Mouse (Mus musculus): Measurements from ENCODE around the gene 4930404H24Rik.
A peak's percentile ranks its signal among the peaks of the same experiment; 100 is the strongest.
"Not testable (repeated sequence)": the region's sequence is repeated elsewhere in the genome, so short reads cannot be mapped to it uniquely, and the experiment has no call there.

4930404H24Rik gene

DNA sequence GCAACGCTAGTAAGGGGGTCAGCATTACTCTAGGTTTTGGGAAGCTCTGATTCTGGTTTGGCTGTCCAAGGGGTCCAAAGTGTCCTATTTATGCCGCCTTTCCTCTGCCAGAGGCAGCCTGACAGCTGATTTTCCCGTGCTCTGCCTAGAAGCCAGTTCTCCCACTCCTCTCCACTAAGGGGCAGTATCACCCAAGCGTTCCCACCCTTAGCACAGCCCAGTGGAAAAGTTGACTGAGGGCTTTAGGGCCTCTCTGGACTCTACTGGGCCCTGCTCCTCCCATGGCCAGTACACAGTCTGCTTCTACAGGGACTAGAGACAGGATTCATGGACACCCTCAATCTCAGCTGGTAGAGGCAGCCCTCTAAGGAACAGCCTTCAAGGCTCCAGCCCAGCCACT is 14.0 kb upstream of the 4930404H24Rik start:
- DNase-seq (ENCODE audit: low read depth, low spot score), result peak; percentile 66

DNA sequence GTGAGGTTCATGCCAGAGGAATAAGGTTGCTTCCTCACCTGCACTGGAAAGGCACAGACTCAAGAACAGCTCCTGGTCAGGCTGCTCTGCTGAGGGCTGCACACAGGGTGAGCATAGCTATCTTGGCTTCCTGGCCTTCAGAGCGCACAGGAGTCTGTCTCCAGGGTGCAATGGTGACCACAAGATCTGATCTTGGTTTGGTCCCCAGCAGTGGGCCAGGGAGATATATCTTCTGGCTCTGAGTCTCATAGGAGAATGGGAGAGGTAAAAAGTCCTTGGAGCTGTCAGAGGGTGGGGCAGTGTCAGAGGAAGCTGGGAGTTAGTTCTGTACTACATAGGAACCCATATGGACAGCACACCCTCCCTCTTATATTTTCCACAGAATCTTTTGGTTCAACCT is 13.1 kb upstream of the 4930404H24Rik start:
- DNase-seq (ENCODE audit: low read depth, low spot score), result no peak

DNA sequence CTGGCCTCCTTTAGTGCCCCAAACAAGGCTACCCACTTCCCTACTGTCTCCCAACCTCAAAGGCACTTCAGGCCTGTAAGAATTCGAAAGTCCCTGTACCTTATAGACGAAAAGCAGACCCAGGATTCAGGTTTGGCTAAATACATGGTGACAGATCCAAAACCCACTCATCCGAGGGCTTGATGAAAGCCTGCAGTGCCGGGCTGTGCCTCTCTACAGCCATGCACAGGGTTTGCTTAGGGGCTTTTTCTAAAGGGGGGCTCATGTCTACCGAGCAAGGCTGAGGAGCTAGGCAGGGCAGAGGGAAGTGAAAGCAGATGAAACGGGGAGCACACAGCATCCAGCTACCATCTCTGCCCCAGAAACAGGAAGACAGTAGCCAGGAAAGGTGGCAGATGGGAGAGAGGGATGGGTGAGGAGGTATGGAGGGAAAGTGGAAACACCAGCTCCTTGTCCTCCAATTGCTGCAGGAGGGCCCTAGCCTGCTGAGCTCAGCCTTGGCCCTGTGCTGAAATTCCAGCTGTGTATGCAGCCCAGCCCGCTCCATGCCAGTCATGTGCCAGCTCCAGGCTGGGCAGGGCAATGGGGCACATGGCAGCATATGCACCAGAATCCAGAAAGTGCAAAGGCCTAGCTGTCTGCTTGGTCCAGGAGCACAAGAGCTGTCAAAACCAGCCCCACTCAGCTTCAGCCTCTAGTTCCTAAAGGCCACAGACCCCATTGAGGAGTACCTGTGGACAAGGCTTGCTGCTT is 11.3 kb upstream of the 4930404H24Rik start:
- DNase-seq (ENCODE audit: low read depth, low spot score), result no peak

DNA sequence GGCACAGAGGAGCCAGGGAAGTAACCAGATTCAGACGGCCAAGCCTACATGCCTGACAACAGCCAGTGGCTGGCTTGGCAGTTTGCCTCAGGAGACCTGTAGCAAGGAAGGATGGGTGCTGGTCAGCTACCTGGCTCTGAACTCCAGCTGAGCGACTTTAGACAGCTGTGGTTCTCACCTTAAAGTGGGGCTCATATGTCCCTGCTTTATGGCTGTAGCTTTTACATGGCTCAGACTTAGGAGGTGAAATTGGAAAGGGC is 10.8 kb upstream of the 4930404H24Rik start:
- DNase-seq (ENCODE audit: low read depth, low spot score), result no peak

DNA sequence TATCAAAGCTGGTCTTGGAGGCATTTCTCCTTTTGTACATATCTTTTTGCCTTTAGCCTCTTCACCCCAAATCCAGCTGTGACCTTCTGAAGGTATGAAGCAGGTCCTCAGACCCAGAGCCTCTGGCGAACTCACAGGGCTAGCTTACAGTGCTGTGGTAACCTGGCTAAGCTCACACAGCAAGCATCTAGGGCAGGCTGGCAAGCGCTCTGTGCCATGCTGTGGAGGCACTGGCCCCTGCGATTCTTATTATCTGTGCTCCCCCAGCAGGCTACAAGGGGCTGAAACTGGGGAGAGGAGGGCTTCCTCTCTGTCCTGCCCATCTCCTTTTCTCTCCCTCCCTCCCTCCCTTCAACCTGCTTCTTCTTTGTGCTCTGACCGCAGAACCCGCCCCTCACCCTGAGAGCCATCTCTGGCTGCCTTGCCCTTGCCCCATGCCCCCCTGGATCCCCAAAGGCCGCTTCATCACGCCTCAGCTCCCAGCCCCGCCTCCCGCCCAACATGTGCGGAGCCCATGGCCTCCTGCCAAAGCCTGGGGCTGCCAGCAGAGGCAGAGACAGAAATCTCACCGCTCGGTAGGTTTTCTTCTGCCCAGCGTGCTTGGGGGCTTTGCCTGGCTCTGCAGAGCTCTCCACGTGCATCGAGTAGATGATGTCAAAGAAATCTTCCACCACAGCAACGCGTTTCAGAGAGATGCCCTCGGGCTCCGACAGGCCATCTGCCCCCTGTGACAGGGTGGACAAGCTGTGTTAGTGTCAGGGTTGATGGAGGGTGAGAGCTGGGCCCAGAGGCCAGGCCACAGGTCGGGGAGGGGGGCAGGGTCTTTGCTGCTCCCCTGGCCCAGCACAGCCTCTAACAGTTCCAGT is 9.2 kb upstream of the 4930404H24Rik start:
- DNase-seq (ENCODE audit: low read depth, low spot score), result no peak

DNA sequence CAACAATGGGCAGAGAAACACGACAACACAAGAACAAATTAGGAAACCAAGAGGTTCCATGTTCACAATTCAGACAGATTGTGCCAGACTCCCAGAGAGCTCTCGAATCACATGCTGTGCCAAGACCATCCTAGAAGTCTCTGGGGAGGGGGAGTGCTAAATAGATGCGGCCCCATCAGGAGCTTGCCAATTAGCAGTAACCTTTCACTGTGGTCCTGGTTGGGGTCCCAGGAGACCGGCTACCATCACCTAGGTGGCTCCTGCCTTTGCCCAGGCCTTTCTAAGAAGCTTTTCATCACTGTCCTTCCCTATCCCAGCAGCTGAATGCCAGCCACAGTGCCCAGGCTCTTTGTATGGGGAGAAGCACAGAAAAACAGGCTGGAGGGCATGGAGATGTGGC is 8.5 kb upstream of the 4930404H24Rik start:
- DNase-seq (ENCODE audit: low read depth, low spot score), result no peak

DNA sequence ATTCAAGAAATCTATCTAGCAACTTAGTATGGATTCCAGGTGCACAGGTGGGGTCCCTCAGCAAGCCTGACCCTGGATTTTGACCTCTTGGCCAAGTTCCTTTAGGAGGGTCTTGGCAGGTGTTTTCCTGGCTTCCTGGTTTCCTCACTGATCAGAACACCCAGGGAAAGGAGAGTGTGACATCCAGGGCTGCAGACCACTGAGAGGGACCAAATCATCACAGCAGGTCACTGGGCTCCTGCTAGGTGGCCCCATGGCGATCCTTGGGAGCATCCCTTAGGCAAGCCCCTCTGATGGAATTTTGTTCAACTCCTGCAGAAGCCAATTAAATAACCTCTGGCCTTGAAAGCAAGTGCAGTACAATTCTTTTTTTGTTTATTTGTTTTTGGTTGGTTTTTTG is 2.5 kb upstream of the 4930404H24Rik start:
- no peak for DNase-seq (ENCODE audit: low read depth, low spot score)

DNA sequence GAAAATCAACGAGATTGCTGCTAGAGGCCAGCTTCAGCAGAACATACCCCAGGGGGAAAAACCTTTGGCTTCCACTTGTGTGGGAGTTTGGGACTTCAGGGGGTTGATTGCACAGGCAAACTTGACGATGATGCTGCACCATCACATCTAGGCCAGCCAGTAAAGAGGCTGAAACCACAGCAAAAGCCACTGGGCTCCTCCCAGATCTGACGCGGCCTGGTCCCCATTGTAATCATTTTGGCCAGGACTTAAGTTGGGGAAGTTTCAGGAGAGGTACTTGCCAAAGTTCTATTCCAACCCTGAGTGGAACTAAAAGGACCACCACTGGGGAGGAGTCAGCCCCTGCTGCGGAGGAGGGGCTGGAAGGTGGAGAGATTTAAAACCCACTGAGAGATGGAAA is 1.6 kb upstream of the 4930404H24Rik start:
- DNase-seq (ENCODE audit: low read depth, low spot score), result no peak

DNA sequence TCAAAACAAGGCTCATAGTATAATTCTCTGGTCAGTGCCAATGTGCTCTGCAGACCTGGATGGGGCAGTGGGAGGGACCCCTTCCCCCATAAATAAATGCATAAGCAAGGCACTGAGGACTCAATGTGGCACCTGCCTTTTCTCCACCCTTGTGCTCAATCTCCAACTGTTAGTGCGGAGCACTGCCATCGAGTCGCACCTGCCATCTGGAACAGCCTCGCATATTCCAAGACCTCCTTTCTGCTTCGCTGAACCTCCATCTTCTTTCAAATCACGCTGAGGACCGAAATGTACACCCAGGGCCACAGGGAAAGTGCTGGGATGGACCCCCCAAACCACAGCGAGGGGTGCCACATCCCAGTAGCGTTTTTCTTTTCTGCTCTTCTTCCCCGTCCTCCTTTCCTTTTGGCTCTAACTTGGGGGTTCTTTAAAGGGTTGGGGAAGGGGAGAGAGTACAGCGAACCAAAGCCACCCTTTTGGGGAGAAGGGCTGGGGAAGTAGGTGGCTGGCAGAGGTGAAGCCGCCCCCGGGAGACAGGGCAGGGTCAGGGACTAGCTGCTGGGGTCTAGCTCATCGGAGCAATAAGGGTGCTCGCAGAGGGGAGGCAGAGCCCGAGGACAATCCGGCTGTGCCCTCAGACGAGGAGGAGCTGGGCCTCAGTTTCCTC is 945 bp upstream of the 4930404H24Rik start:
- DNase-seq (ENCODE audit: low read depth, low spot score), result no peak

DNA sequence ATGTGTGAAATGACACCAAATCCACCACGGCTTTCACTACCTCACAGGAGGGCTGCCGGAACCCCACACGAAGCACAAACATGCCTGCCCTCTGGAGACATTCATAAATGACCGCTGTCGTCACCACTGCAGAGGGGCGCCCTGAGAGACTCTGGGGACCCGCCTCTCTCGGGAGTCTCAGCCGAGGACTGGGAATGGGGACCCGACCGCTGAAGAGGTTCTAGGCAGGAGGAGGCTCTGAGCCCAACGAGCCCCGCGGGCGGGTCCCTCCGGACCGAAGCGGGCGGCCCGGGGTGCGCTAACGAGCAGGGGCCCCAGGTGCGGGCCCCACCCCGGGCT is 442 bp upstream of the 4930404H24Rik start:
- DNase-seq (ENCODE audit: low read depth, low spot score), result no peak

DNA sequence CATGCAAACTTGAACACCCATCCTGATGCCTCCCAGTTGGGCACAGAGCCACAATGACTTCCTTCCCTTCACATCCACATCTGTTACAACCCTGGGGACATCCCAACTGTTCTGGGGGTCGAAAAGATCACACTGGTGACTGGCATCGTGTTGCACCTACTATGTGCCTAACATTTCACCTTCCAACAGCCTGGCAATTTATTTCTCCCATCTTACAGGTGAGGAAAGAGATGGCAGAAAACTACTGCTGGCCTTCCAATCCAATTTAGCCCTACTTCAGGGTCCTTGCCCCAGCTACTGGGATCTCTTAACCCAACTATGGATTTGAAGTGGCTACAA is 772 bp downstream of the 4930404H24Rik start:
- DNase-seq (ENCODE audit: low read depth, low spot score), result no peak

DNA sequence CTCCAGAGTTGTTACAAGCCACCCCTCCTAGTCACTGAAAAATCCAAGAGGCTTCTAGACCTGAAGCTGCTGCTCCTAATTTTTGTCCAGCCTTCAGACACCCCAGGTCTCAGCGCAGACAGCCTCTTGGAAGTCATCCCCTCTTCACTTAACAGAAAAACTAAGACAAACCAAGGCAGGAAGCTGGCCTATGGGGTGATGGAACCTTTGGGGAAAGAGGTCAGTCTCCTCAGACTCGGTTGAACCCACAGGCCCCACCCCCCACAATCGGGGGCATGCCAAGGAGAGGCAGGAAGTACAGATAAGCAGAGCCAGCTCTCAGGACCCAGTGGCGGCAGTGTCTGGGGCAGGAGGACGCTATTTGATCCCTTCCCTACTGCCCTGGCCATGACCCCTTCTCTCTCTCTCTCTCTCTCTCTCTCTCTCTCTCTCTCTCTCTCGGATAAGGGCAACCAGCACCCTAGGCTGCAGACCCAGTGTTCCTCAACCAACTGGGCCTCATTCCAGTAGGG is 1.2 kb downstream of the 4930404H24Rik start:
- no peak for DNase-seq (ENCODE audit: low read depth, low spot score)

DNA sequence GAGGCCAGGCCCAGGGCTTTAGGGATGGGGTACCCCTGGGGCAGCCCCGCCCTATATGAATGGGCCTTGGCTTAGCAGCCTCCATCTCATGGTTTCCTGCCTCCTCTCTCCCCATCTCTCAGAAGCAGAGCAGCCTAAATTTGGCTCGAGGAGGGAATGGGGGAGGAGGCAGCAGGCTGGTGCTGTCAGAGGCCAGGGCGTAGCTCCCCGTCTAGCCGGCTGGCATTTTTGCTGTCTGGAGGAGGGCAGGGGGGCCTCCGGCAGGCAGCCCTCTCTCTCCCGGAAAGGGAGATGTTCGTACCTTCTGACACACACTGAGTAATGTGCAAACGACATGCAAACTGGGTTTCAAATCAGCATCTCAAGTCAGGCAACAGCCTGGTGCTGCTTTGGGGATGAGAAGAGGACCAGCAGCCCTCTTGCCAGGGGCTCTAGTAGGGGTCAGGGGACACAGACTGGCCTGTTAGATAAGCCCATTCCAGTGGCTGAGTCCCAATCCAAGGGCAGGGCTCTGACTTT is 1.8 kb downstream of the 4930404H24Rik start:
- no peak for DNase-seq (ENCODE audit: low read depth, low spot score)

DNA sequence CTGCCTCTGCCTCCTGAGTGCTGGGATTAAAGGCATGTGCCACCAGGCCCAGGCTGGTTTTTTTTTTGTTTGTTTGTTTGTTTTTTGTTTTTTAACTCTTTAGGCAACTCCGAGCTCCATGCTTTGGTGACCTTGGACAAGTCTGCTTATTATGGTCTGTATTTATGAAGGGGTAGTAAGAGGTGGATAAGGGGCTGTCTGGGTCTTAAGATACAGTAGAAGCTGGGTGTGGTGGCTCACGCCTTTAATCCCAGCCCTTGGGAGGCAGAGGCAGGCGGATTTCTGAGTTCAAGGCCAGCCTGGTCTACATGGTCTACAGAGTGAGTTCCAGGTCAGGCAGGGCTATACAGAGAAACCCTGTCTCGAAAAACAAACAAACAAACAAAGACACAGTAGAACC is 2.8 kb downstream of the 4930404H24Rik start:
- DNase-seq (ENCODE audit: low read depth, low spot score), result not testable (repeated sequence)

DNA sequence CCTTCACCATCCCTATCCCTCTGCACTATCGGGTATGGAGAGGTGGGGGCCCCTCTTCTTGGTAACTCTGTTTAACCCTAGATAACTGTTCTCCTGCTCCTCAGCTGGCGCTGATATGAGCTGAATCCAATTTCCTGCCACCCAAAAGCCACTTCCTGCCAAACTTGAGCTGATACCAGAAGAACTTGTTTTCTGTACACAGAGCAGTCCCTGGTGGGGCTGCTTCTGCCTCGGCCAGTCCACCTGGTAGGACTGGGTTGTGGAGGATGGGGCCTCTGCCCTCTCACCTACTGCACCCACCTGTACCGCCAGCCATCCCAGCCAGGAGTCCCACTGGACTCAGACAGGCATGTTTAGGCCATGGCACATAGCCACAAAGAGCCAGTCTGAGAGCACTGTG is 3.2 kb downstream of the 4930404H24Rik start:
- DNase-seq (ENCODE audit: low read depth, low spot score), result no peak

DNA sequence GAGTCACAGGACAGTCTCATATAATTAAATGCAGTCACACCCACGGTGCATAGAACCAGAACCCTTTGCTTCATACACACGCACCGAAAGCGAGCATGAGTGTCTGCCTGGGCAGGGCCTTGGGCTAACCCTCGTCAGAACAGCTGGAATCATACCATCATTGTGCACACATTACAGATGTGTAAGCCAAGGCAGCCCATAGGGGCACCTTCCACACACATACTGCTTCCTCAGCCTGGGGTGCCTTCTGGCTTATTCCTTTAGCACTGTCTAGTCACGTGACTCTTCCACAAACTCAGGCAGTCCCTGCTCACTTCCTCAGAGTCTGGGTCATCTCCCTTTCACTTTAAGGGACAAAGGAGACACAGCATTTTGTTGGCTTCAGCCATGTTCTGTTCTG is 3.7 kb downstream of the 4930404H24Rik start:
- DNase-seq (ENCODE audit: low read depth, low spot score), result no peak

DNA sequence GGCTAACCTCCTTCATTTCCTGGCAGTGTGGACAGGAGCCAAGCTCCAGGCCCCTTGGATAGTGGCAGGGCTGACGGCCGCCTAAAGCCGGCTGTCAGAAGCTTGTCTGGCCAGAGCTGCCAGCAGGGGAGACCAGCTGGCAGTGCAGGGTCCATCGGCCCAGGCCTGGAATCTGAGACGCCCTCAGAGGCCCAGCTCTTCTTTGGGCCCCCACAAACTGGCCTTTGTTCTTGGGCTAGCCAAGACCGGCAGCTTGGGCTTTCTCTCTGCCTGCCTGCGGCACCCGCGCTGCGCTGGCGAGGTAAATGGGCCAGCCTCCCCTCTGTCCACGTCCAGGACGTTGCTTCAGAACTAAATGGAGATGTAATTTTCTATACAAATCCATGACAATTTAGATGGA is 4.3 kb downstream of the 4930404H24Rik start:
- no peak for DNase-seq (ENCODE audit: low read depth, low spot score)

DNA sequence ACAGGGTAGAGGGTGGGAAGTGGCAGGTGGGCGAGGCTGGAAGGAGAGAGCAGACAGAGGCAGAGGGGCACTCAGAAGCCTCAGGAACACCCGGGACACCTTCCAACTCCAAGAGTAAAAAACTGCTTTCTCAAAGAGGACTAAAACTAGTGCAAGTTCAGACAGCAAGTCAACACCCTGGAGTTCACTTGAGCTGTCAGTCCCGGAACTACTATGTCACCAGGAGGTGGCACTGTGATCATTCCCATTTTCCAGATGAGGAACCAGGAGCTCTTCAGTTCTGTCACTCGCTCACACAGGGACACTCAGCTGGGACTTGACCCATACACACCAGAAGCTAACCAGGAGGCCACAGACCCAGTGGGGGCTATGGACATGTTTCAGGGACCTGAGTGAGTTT is 6.6 kb downstream of the 4930404H24Rik start:
- no peak for DNase-seq (ENCODE audit: low read depth, low spot score)

DNA sequence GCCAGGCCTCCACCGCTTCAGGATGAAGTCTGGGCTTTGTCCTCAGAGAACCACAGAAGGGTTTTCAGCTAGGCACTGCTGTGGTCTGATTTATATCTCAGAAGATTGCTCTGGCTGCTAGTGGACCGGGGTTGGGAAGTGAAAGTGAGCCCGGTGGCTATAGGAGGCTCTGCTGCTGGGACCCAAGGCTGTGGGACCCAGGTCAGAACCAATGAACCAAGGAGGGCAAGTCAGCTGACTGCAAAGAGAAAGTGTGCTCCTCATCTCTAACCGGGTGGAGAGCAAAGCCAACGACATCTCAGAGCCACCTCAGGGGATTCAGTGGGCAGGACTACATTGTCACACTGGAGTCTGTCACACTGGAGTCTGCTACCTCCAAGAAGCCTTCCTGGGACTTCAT is 13.8 kb downstream of the 4930404H24Rik start:
- DNase-seq (ENCODE audit: low read depth, low spot score), result no peak

DNA sequence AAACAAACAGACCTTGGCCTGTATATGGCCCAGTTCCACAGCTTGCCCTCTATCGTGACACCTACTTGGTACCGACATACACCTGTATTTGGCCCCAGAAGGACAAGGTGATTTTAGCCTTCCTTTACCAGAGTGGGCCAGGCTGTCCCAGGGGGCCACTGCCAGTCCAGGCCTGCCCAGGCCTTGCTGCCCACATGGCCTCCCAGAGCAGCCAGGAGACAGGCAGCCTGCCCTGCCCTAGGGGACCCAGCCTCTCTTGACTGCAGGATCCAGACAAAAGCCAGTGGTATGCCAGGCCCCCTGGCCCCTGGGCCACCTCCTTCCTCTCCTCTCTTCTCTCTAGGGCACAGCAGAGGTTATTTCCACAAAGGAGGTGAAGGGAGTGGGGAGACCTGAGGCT is 15.4 kb downstream of the 4930404H24Rik start:
- DNase-seq (ENCODE audit: low read depth, low spot score), result no peak

DNA sequence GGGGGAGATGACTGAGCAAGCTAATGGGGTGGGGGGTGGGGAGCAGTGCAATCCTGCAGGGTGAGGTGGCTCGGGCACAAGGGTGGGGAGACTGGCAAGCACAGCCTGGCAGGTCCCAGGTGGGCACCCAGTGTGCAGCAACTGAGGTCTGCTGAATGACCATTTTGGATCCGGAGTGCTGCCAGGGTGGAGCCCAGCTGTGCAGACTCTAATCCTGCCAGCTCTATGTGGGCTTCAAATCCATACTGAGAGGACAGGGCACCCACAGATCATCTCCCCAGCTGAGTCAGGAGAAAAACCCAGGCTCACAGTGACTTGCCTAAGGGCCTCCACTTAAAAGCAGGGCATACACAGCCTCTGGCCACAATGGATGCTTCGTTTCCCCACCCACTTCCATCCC is 15.8 kb downstream of the 4930404H24Rik start:
- no peak for DNase-seq (ENCODE audit: low read depth, low spot score)

DNA sequence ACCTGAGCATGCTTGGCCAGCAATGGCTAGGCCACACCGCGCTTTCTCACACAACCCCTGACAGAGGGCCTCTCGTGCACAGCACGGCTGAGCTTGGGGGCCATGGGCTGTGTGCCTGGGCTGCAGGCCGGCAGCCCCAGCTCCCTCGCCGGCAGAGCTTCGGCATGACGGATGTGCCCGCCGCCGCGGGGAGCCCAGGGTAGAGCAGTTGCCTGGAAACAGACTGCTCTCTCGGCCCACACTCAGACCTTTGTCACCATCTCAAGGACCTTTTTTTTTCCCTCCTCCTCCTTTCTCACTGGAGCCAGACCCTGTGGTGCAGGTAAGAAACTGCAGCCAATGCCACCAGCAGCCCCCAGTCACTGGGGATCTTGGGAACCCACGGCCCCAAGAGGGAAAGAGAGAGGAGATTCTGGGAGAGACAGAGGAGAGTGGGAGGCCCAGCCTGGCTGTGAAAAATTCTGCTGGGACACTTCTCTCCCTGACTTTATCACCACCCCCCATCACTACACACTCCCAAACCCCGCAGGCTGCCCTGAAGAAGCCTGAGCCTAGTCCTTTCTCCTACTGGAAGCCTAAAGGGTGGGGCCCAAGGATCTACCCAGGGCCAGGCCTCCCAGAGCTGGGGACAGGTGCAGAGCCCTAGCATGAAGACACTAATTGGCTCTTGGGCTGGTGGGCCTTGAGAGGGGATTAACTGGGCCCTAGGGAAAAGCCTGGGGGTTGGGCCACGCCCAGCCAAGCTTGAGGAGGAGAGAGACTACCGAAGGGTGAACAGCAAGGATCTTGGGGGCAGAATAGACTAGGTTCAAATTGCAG is 16.8 kb downstream of the 4930404H24Rik start:
- no peak for DNase-seq (ENCODE audit: low read depth, low spot score)

Data from retina, postnatal 7 days (tissue).